Mouse (Mus musculus): Measurements from ENCODE around the gene Prmt9.

Gene Prmt9

DNA sequence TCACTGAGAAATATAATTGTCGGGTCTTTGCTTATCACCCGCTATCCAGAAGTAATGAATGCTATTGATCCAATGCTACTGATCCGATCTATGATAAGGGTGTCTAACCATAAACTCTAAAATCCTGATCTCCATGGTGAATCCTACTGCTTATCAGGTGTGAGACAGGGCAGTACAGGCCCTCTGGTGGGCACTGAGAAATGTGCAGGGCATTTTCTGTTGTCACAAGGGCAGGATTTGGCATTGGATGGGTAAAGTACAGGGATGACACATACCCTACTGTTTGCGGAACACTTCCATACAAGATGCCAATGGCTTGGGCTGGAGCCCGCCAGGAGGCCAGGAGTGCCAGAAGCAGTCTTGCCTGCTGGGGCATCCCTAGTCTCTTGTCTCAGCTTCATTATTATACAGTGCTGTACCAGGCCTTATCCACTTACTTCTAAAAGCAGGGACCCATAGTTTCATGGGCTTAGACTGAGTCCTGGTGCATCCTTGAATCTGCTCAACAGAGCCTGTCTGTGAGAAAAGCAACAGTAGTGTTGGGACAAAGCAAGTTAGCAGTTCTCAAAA is 14.1 kb upstream of the Prmt9 start:
- DNase-seq, result peak; percentile 61

GRCm38 (mm10) chr8:77536821-77537220 is 12.4 kb upstream of the Prmt9 start:
- no peak for DNase-seq

DNA sequence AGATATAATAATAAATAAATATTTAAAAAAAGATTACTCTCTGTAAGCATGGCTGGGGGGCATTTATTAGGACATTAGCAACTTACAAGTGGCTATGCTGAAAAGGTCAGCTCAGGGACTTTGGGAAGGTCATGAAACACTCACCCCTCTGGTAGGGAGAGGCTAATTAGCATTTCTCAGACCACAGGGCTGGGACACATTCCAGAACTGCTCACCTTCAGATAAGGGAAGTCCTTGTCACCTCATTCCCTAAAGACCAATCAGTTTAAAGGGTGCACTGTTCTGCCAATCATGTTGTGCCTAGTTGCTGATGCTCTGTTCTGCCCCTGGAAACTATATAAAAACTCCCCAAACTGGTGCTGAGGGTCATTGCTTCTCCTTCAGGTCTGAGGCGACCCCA is 10.9 kb upstream of the Prmt9 start:
- no peak for DNase-seq

DNA sequence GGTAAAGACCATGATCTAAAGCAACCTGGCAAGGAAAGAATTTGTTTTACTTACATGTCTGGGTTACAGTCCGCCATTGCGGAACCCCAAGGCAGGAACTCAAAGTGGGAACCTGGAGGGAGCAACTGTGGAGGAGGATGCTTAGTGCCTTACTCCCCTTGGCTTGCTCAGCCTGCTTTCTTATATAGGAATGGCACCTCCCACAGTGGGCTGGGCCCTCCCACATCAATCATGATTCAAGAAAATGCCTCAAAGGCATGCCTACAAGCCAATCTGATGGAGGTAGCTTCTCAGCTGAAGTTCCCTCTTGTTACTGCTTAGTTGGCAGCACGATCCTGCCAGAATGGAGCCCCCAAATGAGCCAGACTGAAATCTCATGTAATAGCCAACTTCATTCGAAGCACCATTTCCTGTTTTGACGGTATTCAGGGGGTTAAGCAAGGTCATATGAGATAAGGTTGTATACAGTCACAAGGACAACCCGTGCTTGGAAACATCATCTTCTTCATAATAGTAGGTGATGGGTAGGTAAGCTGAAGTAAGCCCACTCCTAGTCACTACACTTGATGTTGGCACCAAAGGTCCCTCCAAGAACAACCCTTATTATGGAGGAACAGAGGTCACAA is 5.9 kb upstream of the Prmt9 start:
- DNase-seq, result no peak

DNA sequence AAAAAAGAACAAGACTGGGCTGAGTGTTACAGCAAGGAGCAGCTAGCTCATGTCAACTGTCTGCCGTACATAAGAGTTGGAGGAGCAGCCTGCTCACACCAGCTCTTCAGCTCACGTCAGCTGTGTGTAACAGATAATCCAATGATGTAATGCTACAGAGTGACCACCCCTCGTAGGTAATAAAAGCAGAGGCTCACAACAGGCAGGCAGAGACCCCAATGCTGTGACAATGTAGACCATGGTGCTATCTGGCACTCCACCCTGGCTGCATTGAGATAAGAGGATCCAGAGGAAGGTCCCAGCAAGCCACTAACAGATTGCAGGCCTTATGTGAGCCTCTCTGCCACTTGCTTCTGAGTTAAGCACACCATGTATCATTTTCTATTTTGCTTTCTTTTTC is 4.8 kb upstream of the Prmt9 start:
- DNase-seq, result no peak

DNA sequence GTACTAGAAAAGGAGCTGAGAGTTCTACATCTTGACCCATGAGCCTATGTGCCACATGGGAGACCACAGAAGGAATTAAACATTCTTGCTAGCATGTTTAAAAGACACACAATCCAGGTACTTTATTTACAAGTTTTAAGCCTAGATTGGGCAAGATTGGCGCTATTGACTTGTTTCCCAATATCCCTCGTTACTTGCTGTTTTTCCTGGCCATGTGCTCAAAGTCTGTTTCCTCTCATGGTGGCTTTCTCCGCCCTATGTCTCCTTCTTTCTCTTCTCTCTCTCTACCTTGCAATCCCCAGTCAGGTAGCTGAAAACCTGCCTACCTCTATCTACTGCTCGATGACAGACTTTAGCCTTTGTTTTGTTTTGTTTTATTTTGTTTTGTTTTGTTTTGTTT is 3.6 kb upstream of the Prmt9 start:
- no peak for DNase-seq

GRCm38 (mm10) chr8:77549881-77550580 is 834 bp downstream of the Prmt9 start:
- DNase-seq, result peak; percentile 39

- no peak for DNase-seq
Measured at GRCm38 (mm10) chr8:77552491-77552890, 3.3 kb downstream of the Prmt9 start.

GRCm38 (mm10) chr8:77561441-77561840 is 12.2 kb downstream of the Prmt9 start:
- no peak for DNase-seq

DNA sequence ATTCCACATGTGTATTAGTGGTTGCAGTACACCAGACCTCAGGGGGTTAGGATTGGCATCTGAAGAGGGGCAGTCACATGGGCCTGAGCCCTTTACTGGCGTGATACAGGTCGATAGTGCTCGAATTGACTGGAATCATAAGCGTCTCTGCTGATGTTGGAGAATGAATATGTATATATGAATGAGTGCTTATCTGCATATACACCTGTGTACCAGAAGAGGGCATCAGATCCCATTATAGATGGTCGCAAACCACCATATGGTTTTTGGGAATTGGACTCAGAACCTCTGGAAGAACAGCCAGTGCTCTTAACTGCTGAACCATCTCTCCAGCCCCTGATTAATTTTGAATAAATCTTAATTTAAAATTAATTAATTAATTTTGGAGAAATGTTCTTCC is 25.0 kb downstream of the Prmt9 start:
- DNase-seq, result no peak

GRCm38 (mm10) chr8:77577674-77578073 is 28.5 kb downstream of the Prmt9 start:
- DNase-seq, result no peak

GRCm38 (mm10) chr8:77584174-77584573 is 35.0 kb downstream of the Prmt9 start:
- no peak for DNase-seq

- DNase-seq, result no peak
Measured at GRCm38 (mm10) chr8:77609621-77610020, 60.4 kb downstream of the Prmt9 start.

GRCm38 (mm10) chr8:77610374-77610969 is 61.3 kb downstream of the Prmt9 start, which contains the start of gene Tmem184c:
Tmem184c (minus strand) TSS chr8:77610698.
- peak; percentile 98 for DNase-seq

- DNase-seq, result peak; percentile 69
Measured at GRCm38 (mm10) chr8:77617916-77618315, 68.7 kb downstream of the Prmt9 start.

GRCm38 (mm10) chr8:77623677-77624209 is 74.5 kb downstream of the Prmt9 start:
- DNase-seq, result no peak

- DNase-seq, result peak; percentile 89
Measured at GRCm38 (mm10) chr8:77629858-77630537, 80.8 kb downstream of the Prmt9 start.

DNA sequence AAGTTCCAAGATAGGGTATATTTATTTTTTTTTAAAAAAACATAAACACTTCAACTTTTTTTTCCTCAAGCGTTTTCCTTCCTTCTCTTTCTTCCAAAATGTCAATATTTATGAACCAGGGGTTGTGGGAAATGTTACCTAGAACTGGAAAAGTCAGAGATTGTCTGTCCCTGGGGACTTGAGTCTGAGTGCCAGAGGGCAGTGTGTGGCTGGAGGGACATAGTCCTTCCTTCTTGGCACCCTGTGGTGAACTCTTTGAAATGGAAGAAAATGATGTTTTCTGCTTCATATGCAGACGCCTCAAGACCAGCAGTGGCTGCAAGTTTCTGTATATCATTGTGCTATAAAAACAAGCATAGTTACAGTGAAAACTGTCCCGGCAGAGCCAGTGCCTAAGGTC is 81.5 kb downstream of the Prmt9 start:
- DNase-seq, result peak; percentile 17
